Mouse (Mus musculus) common myeloid progenitor, adult 5-6 weeks (primary cell): ENCODE measurements around the gene Supt6. TPM values are rescaled to one million over a fixed set of nuclear protein-coding genes. Genes with fewer than 3 reads are reported as not detected.

Experiments used
- total RNA-seq: library from RNA; stranded (forward); fragments of 200-1000, 187-1606 nt; gene quantifications from 2 replicates; pipeline ENCODE4 v1.2.3, GENCODE M21; 2017

Gene Supt6
- total RNA-seq, 1 experiment from 2014 or later = 49.6 TPM

Other genes with a start within 250 kb of the Supt6 start
- gene Dhrs13, start 213.7 kb downstream of the Supt6 start, total RNA-seq = 12.1 and 12.8 TPM in 2 replicates
- gene Flot2, start 208.1 kb downstream of the Supt6 start, total RNA-seq = 29.7 and 38.4 TPM in 2 replicates
- gene Eral1, start 165.6 kb downstream of the Supt6 start, total RNA-seq = 19.3 and 25.5 TPM in 2 replicates
- 6.5 and 7.2 TPM in 2 replicates for gene Fam222b, start 151.3 kb downstream of the Supt6 start, total RNA-seq
- gene Traf4, start 80.4 kb downstream of the Supt6 start, total RNA-seq = 6.9 and 10.2 TPM in 2 replicates
- gene Nek8, start 69.3 kb downstream of the Supt6 start, total RNA-seq = 7.1 and 8.2 TPM in 2 replicates
- gene Tlcd1, start 69.3 kb downstream of the Supt6 start, total RNA-seq = 7.9 and 8.1 TPM in 2 replicates
- 3,236 and 3,976 TPM in 2 replicates for gene Rpl23a, start 62.4 kb downstream of the Supt6 start, total RNA-seq
- 2.0 and 2.8 TPM in 2 replicates for gene Rab34, start 57.6 kb downstream of the Supt6 start, total RNA-seq
- 1.8 TPM in 1 of 2 replicates, not detected in the other for gene Proca1, start 52.6 kb downstream of the Supt6 start, total RNA-seq
- 42.2 and 57.7 TPM in 2 replicates for gene Sdf2, start 241 bp downstream of the Supt6 start, total RNA-seq
- 88.7 and 92.9 TPM in 2 replicates for gene 2610507B11Rik, start 15.8 kb upstream of the Supt6 start, total RNA-seq
- 0.09 TPM in 1 of 2 replicates, not detected in the other for gene BC030499, start 44.9 kb upstream of the Supt6 start, total RNA-seq
- gene Spag5, start 55.5 kb upstream of the Supt6 start, total RNA-seq = 45.9 and 52.4 TPM in 2 replicates
- 1.4 TPM in 1 of 2 replicates, not detected in the other for gene Aldoc, start 77.0 kb upstream of the Supt6 start, total RNA-seq
- gene Pigs, start 82.4 kb upstream of the Supt6 start, total RNA-seq = 12.6 and 17.9 TPM in 2 replicates
- 13.5 and 33.7 TPM in 2 replicates for gene Unc119, start 97.5 kb upstream of the Supt6 start, total RNA-seq
- not detected in 2 replicates for gene Foxn1, start 140.6 kb upstream of the Supt6 start, total RNA-seq
- gene Slc13a2, start 176.2 kb upstream of the Supt6 start, total RNA-seq = not detected in 2 replicates
- gene Slc46a1, start 219.7 kb upstream of the Supt6 start, total RNA-seq = 0.58 and 2.7 TPM in 2 replicates